Mouse (Mus musculus) sigmoid colon, adult 10 weeks (tissue): ENCODE measurements around the gene Gm17349. TPM values are rescaled to one million over a fixed set of nuclear protein-coding genes. Genes with fewer than 3 reads are reported as not detected.

ENCODE experiments used
- polyA plus RNA-seq: library from polyadenylated mRNA; stranded (reverse); fragments of 350-450 nt; fragmentation: Illumina TruSeq; extraction: RNeasy Lipid Tissue Mini Kit (QIAGEN cat#74804); gene quantifications from one replicate; pipeline ENCODE4 v1.2.3, GENCODE M21; 2014; ENCODE audit warnings: low read depth, low replicate concordance

The Gm17349 gene
- not detected for polyA plus RNA-seq

DNA sequence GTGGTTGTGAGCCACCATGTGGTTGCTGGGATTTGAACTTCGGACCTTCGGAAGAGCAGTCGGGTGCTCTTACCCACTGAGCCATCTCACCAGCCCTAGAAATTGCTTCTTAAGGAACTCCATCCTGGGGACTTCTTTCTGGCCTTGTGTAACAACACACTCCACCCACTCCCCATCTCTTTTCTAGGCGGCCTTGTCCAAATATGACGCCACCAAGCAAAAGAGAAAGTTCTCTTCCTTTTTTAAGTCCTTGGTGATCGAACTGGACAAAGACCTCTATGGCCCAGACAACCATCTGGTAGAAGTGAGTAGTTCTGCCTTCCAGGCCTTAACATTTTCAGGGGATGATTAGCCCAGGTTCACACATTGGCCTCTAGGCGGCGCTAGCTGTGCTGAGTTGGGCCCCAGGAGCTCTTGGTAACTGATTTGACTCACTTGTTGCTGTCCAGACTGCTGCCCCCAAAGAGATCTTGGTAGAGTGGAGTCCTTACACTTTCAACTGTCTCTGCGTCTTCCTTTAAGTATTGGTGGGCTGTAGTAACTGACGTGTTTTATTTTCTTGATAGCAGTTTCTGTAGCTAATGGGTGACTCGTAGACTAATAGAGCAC lies at the start of gene Gm17349:
Gene Gm17349 (minus strand): TSS at position 51 of the 609 bp plus-strand sequence.

DNA sequence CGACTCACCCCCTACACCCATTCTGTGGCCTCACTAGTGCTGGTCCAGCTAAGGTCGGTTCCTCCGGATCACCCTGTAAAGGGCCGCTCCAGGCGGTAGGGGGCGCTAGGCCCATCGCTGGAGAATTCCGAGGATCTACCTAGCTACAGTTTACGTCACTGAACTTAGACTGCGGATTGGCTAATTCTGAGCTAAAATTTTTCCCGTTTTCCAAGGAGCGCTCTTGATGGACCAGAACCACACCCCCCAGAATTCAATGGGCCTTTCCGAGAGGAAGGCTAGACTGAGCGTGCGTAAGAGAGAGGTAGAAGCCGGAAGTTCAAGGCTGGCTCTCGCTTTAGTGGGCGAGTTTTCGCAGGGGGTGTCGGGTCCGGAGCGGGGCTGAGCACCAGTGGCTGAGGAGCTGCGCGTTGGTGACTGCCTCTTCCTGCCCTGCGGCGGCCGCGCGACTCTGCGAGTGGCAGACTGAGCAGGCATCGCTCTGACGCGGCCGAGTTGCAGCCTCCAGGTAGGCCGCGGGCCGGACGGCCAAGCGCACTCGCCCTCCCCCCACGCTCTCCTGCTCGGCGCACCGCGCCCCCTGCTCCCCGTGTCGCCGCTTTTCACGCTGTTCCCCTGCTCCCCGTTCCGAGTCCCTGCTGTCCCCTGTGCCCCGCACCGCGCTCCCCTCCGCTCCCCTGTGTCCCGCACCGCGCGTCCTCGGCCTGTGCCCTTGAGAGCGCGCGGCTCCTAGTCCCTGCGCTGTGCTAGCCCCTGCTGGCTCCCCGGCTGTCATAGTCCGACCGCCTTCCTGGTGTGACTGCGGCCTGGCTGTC lies 20.3 kb upstream of the Gm17349 start, which contains the start of gene Cox14:
Gene Cox14 (plus strand): TSS at position 278 of the 815 bp plus-strand sequence.

DNA sequence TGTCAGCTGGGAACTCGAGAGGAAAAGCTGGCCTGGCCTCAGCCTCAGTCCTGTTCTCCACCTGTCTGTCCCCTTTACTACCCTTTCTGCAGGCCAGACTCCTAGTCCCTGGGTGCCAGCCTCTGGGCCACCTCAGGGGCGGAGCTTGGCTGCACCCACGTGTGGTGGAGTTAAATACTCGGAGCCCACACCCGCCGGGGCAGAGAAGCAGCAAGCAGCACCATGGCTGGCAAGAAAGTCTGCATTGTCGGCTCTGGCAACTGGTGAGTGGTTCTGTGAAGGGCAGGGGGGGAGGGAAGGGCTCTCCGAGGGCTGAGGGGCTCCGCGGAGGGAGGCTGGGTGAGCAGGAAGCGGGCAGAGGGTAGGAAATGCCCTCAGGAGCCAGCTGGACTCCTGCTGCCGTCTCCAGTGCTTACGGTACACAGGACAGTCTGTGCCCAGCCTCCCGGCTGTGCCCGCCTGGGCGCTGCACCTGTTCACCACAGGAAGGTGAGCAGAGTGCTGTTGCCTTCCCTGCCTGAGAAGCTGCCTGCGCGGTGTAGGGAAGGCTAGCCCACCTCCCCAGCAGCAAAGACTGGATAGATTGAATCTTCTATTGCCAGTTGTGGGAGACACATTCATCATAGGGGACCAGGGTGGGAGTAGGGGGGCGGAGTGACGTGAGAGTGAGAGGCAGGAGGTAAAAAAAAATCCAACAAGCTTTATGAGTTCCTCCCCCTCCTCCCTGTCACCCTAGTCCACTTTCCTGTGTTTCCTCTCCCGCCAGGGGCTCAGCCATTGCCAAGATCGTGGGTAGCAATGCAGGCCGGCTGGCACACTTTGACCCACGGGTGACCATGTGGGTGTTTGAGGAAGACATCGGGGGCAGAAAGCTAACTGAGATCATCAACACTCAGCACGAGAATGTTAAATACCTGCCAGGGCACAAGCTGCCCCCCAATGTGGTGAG lies 12.4 kb upstream of the Gm17349 start, which contains the start of gene Gpd1:
Gene Gpd1 (plus strand): TSS at position 130 of the 949 bp plus-strand sequence.

DNA sequence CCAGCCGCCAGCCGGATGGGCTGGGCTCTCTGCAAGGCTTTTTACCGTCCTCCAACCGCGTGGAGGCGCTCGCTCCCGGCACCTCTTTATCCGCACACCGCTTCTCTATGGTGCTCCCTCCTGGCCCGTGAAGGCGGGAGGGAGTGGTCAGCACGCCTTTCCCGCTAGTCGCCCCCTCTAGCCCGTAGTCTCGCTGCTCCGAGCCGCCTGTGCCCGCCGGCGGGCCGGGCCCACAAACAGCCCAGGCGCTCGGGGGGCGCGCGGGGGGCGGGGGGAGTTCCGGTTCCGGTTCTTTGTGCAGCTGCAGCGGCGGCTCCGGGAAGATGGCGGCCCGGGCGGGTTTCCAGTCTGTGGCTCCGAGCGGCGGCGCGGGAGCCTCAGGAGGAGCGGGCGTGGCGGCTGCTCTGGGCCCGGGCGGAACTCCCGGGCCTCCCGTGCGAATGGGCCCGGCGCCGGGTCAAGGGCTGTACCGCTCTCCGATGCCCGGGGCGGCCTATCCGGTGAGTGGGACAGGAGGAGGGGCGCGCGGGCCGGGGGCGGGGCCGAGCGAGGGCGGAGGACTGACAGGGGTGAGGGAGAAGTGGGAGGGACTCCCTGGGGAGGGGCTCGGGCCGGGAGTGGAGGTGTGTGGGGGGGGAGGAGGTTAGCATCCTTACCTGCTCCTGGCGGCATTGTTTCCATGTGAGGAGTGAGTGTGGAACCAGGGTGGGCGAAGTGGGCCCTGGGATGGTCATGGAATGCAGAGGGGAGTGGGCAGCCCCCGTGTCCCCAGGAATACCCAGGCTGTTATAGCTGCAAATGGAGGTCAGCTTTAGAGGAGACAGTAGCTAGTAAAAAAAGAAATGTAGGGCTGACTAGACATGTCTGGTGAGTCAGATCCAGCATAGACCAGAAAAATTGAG lies 3.0 kb downstream of the Gm17349 start, which contains the start of gene Smarcd1:
Gene Smarcd1 (plus strand): TSS at position 131 of the 902 bp plus-strand sequence.

DNA sequence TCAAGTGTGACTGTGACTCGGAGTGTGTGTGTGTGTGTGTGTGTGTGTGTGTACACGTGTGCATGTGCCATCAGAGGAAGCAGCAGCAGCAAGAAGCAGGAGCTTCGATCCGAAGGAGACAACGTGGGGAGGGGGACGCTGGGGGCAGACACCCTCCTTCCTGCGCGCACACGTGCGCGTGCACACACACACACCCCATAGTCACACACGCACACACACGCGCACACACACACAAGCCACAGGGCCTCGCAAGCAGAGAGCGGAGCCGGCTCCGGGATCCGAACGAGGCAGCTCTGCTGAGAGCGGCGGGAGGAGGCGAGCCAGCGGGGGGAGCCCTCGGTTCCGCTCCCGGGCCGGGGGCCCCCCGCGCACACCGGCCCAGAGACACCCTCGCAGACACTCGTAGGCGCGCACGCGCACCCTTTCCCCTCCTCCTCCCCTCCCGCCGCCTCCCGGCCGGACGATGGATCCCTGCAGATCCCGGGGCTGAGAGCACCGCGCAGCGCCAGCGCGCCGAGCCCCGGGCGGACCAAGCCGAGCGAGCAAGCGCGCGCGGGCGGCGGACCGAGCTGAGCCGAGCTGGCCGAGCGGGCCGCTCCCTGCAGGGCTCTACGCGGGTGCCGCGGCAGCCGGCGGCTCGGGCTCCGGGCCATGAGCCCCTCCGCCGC lies 35.0 kb downstream of the Gm17349 start, which contains the start of gene Asic1:
Gene Asic1 (plus strand): TSS at position 215 of the 668 bp plus-strand sequence.

Other genes with a start within 250 kb of the Gm17349 start
- gene Nckap5l, start 247.7 kb downstream of the Gm17349 start, polyA plus RNA-seq = not detected
- gene Bcdin3d, start 230.8 kb downstream of the Gm17349 start, polyA plus RNA-seq = 2.3 TPM
- gene Faim2, start 177.3 kb downstream of the Gm17349 start, polyA plus RNA-seq = 0.28 TPM
- gene Aqp2, start 126.4 kb downstream of the Gm17349 start, polyA plus RNA-seq = not detected
- gene Aqp5, start 114.7 kb downstream of the Gm17349 start, polyA plus RNA-seq = not detected
- not detected for gene Aqp6, start 104.1 kb downstream of the Gm17349 start, polyA plus RNA-seq
- 11.0 TPM for gene Racgap1, start 53.8 kb downstream of the Gm17349 start, polyA plus RNA-seq
- not detected for gene Asic1, start 35.1 kb downstream of the Gm17349 start, polyA plus RNA-seq
- gene Smarcd1, start 3.4 kb downstream of the Gm17349 start, polyA plus RNA-seq = 6.2 TPM
- gene Gpd1, start 12.0 kb upstream of the Gm17349 start, polyA plus RNA-seq = 0.66 TPM
- 31.6 TPM for gene Cox14, start 20.1 kb upstream of the Gm17349 start, polyA plus RNA-seq
- gene Cers5, start 67.4 kb upstream of the Gm17349 start, polyA plus RNA-seq = 62.7 TPM
- 205 TPM for gene Lima1, start 170.0 kb upstream of the Gm17349 start, polyA plus RNA-seq